Mouse (Mus musculus) forebrain, postnatal 0 days (tissue): Measurements from ENCODE around the gene Tesc. TPM values are rescaled to one million over a fixed set of nuclear protein-coding genes. Genes with fewer than 3 reads are reported as not detected.
A peak's percentile ranks its signal among the peaks of the same experiment; 100 is the strongest.

Experiments used
- ATAC-seq: fragments of 200-750 bp; cut with Nextera tagmentation; 2 replicates; pipeline ENCODE4 v1.8.0; 2017; ENCODE audit warnings: mild to moderate bottlenecking, moderate library complexity
- DNase-seq: peaks from one replicate; pipeline ENCODE4 v3.0.0-alpha.2; 2015
- H3K27ac ChIP-seq: fragments of 300-500 bp; sonication (generic); 2 replicates; pipeline ENCODE4 v1.5.1; 2014; ENCODE audit warnings: low read depth, mild to moderate bottlenecking, antibody characterized with exemption, low read length, moderate library complexity, mixed read lengths
- H3K27me3 ChIP-seq: fragments of 300-500 bp; sonication (generic); 2 replicates; pipeline ENCODE4 v1.6.1; 2014; ENCODE audit warnings: mild to moderate bottlenecking, low read length, mixed read lengths; ENCODE audit not compliant: insufficient read depth
- H3K36me3 ChIP-seq: fragments of 300-500 bp; sonication (generic); 2 replicates; pipeline ENCODE4 v1.6.1; 2014; ENCODE audit warnings: mild to moderate bottlenecking, moderate library complexity; ENCODE audit not compliant: insufficient read depth
- H3K4me1 ChIP-seq: fragments of 300-500 bp; sonication (generic); 2 replicates; pipeline ENCODE4 v1.6.1; 2014; ENCODE audit warnings: antibody characterized with exemption; ENCODE audit not compliant: insufficient read depth
- H3K4me2 ChIP-seq: fragments of 300-500 bp; sonication (generic); 2 replicates; pipeline ENCODE4 v1.6.1; 2014; ENCODE audit warnings: low read depth, mild to moderate bottlenecking, moderate library complexity
- H3K4me3 ChIP-seq: fragments of 300-500 bp; sonication (generic); 2 replicates; pipeline ENCODE4 v1.5.1; 2014; ENCODE audit warnings: low read depth, low read length, mixed read lengths
- H3K9ac ChIP-seq: fragments of 300-500 bp; sonication (generic); 2 replicates; pipeline ENCODE4 v1.6.1; 2014; ENCODE audit warnings: mild to moderate bottlenecking
- H3K9me3 ChIP-seq: fragments of 300-500 bp; sonication (generic); 2 replicates; pipeline ENCODE4 v1.6.1; 2016; ENCODE audit warnings: low read length
- CTCF ChIP-seq: sonication (generic); IDR thresholded peaks from 2 replicates; pipeline ENCODE4 v1.5.1; 2016; ENCODE audit warnings: antibody characterized with exemption, control low read depth, low read depth
- WGBS: fragments of 180-500 bp; shearing (Covaris S2); extraction: QIAGEN DNeasy Blood & Tissue Kit; methylation state at CpG from one replicate; pipeline ENCODE4 v1.1.7; 2014; 5-methylcytosine and 5-hydroxymethylcytosine counted together
- polyA plus RNA-seq: library from polyadenylated mRNA; unstranded; fragments of >200 nt; fragmentation: Nextera tagmentation; extraction: Ambion mirVana; gene quantifications from 2 replicates; pipeline ENCODE4 v1.2.1, GENCODE M21; 2015
- total RNA-seq: library from RNA; depleted of rRNA; stranded (reverse); fragments of >200 nt; gene quantifications from 2 replicates; pipeline ENCODE4 v1.2.3, GENCODE M21; 2014

Tesc gene
- total and polyA plus RNA-seq, 2 experiments from 2014 or later: 13.0 to 19.9 TPM

DNA sequence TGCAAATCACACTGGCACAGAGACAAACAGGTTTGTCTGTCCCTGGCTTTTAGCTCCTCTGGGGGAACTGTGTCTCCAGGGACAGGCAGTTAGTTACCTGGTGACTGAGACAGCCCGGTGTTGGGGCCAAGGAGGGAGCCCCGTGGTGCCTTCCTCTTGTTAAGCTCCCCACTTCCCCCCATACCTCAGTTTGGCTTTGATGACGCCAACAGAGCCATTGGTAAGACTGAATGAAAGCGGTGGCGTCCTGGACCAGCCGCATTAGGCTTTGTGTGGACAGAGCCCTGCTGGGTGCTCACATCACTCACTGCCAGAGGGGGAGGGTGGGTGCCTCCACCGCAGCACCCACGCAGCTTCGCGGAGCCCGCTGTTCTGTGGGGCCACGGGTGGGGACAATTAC lies 1.7 kb upstream of the Tesc start:
- 4% methylated on average over 12 of the region's 12 CpGs for WGBS
- Histone ChIP-seq H3K9me3 (no peaks in the 10 kb centered on the region), H3K9ac (no peak overlapping the region), H3K27ac (no peak overlapping the region), H3K4me2 (no peak overlapping the region), H3K4me3 (no peak overlapping the region), H3K27me3 (peaks cover 35% of the 10 kb centered on the region), H3K4me1 (no peaks in the 10 kb centered on the region; the same call in 1 of the 2 replicates), H3K36me3 (no peaks in the 10 kb centered on the region)
- DNase-seq (no peak), ATAC-seq (no peak)
- TF ChIP-seq CTCF: no peak

DNA sequence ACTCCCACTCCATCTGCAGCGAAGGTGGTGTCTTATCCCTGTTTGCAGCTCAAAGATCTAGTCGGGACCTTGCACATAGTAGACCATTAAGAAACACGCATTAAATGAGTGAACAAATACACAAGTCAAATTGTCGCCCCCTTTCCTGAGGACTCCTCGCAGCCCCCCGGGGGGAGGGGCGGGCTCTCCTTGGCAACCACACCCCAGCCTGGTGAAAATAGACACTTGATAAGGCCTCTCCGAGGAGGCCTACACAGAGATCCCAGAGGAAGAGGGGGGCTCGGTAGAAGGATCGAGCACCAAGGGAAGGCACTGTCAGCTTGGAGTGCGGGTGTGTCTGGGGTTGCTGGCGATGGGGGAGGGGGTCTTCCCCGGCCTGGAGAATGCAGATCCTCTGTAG lies 1.2 kb upstream of the Tesc start:
- WGBS: 5% methylated on average over 13 of the region's 13 CpGs

DNA sequence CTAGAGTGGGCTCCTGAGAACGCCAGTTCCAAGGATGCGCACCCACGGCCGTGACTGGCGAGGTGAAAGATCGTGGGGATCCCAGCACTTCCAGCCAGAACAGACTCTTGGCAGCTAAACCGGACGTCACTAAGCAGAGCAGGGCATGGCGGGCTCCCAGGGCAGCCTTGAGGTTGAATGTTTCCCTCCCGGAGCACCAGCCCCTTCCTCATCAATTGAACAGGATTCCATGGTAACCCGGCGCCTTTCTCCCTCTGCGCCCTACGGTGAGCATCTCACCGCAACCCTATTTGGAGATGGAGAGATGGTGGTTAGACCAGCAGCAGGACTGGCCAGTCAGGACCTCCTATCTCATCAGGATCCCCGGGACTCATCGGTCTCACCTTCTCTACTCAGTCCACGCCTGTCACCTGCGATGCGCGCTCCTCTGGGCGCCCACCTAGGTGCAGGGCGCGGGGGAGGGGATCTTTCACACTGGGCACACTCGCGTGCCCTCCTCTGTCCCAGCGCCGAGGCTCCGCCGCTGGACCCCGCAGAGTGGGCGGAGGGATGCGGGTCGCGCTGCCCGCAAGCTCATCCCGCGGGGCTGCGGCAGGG lies 344 bp upstream of the Tesc start:
- DNase-seq (no peak), ATAC-seq (peak; percentile 3; the same call in 1 of the 2 replicates)
- Histone ChIP-seq H3K4me1 (no peaks in the 10 kb centered on the region; the same call in 1 of the 2 replicates), H3K9ac (peak overlapping the region; percentile 46; the same call in 1 of the 2 replicates), H3K9me3 (no peaks in the 10 kb centered on the region), H3K4me2 (peak overlapping the region; percentile 100), H3K27me3 (peaks cover 35% of the 10 kb centered on the region), H3K36me3 (no peaks in the 10 kb centered on the region), H3K27ac (no peak overlapping the region), H3K4me3 (peak overlapping the region; percentile 63)
- WGBS: 1% methylated on average over 35 of the region's 39 CpGs
- no peak for TF ChIP-seq CTCF

More for the DNA sequence above, 1.2 kb upstream of the Tesc start:
- Histone ChIP-seq H3K9ac (no peak overlapping the region), H3K27me3 (peaks cover 35% of the 10 kb centered on the region), H3K36me3 (no peaks in the 10 kb centered on the region), H3K4me1 (no peaks in the 10 kb centered on the region; the same call in 1 of the 2 replicates), H3K9me3 (no peaks in the 10 kb centered on the region), H3K4me2 (no peak overlapping the region), H3K27ac (no peak overlapping the region), H3K4me3 (no peak overlapping the region)
- ATAC-seq (no peak), DNase-seq (no peak)
- TF ChIP-seq CTCF: no peak

DNA sequence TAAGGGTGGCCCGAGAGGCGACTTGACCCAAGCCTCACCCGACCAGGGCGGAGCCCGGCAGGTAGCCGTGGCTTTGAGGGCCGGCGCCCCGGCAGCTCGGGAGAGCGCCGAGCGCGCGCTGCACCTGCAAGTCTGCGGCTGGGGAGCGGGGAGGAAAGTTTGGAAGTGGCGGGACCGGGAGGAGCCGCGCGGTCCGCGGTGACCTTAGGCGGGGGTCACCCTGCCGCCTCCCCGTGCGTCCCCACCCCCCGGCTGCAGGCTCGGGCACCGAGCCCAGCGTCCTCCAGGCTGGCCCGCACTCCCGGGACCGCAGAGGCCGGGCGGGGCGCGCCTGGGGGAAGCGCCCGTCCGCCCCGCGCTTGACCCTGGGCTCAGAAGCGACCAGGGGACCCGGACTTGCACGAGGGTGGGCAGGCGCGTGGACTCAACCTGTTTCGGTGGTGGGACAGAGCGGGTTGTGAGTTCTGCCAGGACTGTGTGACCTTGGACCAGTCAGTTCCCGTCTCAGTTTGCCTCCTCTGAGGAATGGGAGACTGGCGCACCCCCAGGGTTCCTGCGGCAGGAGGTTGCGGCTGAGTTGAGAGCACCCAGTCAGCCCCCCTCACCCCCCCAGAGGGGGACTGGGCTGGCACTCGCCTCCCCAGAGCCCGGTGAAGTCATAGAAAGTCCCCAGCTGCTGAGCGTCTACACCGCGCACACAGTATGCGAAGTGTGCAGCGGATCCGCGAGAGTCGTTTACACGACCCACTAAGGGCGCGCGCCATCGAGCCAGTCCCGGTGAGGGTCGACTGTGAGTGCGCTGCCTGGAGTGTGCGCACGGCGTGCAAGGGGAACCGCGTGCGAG lies 870 bp downstream of the Tesc start:
- no peaks in the 10 kb centered on the region for H3K36me3 ChIP-seq
- 2% methylated on average over 77 of the region's 79 CpGs for WGBS
- no peaks in the 10 kb centered on the region; the same call in 1 of the 2 replicates for H3K4me1 ChIP-seq
- peak overlapping the region; percentile 100 for H3K4me2 ChIP-seq
- ATAC-seq (peak; percentile 21), DNase-seq (no peak)
- TF ChIP-seq CTCF: no peak
- H3K27me3 ChIP-seq: peaks cover 35% of the 10 kb centered on the region
- no peak overlapping the region for H3K27ac ChIP-seq
- H3K9ac ChIP-seq: peak overlapping the region; percentile 46
- H3K4me3 ChIP-seq: peak overlapping the region; percentile 63
- H3K9me3 ChIP-seq: no peaks in the 10 kb centered on the region

DNA sequence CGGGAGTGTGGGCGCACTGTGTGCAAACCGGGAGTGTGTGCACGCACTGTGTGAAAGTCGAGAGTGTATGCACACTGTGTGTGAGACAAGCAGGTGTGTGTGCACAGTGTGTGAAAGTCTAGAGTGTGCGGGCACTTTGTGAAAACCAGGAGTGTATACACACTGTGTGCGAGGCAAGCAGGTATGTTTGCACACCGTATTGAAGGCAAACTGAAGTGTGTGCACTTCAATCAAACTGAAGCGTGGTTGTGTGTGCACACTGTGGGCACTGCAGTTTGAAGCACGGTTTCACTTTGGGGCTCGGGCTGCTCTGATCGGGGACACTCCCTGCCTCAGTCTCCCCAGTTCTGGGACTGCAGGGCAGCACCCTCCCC lies 1.5 kb downstream of the Tesc start:
- ATAC-seq (no peak), DNase-seq (no peak)
- Histone ChIP-seq H3K9ac (no peak overlapping the region), H3K36me3 (no peaks in the 10 kb centered on the region), H3K4me3 (peak overlapping the region; percentile 18), H3K4me1 (no peaks in the 10 kb centered on the region; the same call in 1 of the 2 replicates), H3K9me3 (no peaks in the 10 kb centered on the region), H3K27me3 (peaks cover 35% of the 10 kb centered on the region), H3K4me2 (peak overlapping the region; percentile 100), H3K27ac (no peak overlapping the region)
- 5% methylated on average over 12 of the region's 12 CpGs for WGBS
- no peak for TF ChIP-seq CTCF

DNA sequence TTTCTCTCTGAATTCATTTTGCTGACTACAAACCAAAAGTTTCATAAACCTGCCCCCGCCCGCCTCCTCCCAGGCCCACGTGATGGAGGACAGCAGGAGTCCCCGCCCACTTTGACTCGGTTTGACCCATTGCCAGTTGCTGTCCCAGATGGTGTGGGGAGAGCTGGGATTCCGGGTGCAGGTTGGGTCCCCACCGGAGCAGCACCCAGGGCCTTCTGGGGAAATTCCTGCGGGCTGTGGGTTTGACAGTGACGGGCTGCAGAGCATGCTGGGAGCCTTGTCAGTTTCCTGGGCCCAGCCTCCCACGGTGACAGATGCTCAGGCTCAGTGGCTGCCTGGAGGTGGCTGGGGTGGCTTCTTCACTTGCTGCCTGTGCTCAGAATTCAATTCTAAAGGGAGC lies 1.9 kb downstream of the Tesc start:
- H3K4me1 ChIP-seq: no peaks in the 10 kb centered on the region; the same call in 1 of the 2 replicates
- no peak for TF ChIP-seq CTCF
- H3K27me3 ChIP-seq: peaks cover 35% of the 10 kb centered on the region
- DNase-seq: peak; percentile 39
- H3K4me3 ChIP-seq: peak overlapping the region; percentile 18
- peak; percentile 57; the same call in 1 of the 2 replicates for ATAC-seq
- no peak overlapping the region for H3K27ac ChIP-seq
- H3K9ac ChIP-seq: no peak overlapping the region
- peak overlapping the region; percentile 100 for H3K4me2 ChIP-seq
- 1% methylated on average over 10 of the region's 10 CpGs for WGBS
- H3K9me3 ChIP-seq: no peaks in the 10 kb centered on the region
- H3K36me3 ChIP-seq: no peaks in the 10 kb centered on the region
